Mouse (Mus musculus) MEL (cell line): ENCODE measurements around the gene G0s2.
"Not testable (repeated sequence)": the region's sequence is repeated elsewhere in the genome, so short reads cannot be mapped to it uniquely, and the experiment has no call there.

ENCODE experiments used
- CTCF ChIP-seq, 3 experiments: IDR thresholded peaks in 2 of 3; conservative IDR thresholded peaks in 1 of 3; 2 replicates each; pipeline ENCODE4 v1.5.1; 2011 to 2012; ENCODE audit warnings: low read length in 3 of 3, low read depth in 2 of 3, mild to moderate bottlenecking in 2 of 3, improper control_type of control experiment in 1 of 3, inconsistent platforms in 1 of 3, mixed read lengths in 1 of 3, moderate library complexity in 1 of 3; ENCODE audit not compliant: control insufficient read depth in 1 of 3, insufficient read depth in 1 of 3, poor library complexity in 1 of 3, severe bottlenecking in 1 of 3
- SMC3 ChIP-seq: IDR thresholded peaks from 2 replicates; pipeline ENCODE4 v1.6.1; 2011; ENCODE audit warnings: low read depth, low read length, improper control_type of control experiment
- ZC3H11A ChIP-seq: IDR thresholded peaks from 2 replicates; pipeline ENCODE4 v1.6.1; 2012; ENCODE audit warnings: low read depth, mild to moderate bottlenecking, inconsistent platforms, low read length, improper control_type of control experiment

GRCm38 (mm10) chr1:193285766-193286325 is 12.8 kb upstream of the G0s2 start:
- TF ChIP-seq SMC3; ZC3H11A; CTCF (IDR thresholded peaks at IDR 0.05 in 2 of 3, conservative IDR thresholded peaks at IDR 0.05 in 1 of 3; ENCODE audit: control insufficient read depth in 1 of 3, insufficient read depth in 1 of 3, low read depth in 2 of 3, low read length in 3 of 3, poor library complexity in 1 of 3, severe bottlenecking in 1 of 3): not testable (repeated sequence)
